Mouse (Mus musculus) heart, adult 10 weeks (tissue): ENCODE measurements around the gene Stard9. TPM values are rescaled to one million over a fixed set of nuclear protein-coding genes. Genes with fewer than 3 reads are reported as not detected.

Experiments
- polyA plus RNA-seq: library from polyadenylated mRNA; stranded (reverse); fragments of 350-450 nt; fragmentation: Illumina TruSeq; extraction: RNeasy Lipid Tissue Mini Kit (QIAGEN cat#74804); gene quantifications from one replicate; pipeline ENCODE4 v1.2.3, GENCODE M21; 2014; ENCODE audit warnings: low read depth, low replicate concordance

The Stard9 gene
- polyA plus RNA-seq = 10.2 TPM

DNA sequence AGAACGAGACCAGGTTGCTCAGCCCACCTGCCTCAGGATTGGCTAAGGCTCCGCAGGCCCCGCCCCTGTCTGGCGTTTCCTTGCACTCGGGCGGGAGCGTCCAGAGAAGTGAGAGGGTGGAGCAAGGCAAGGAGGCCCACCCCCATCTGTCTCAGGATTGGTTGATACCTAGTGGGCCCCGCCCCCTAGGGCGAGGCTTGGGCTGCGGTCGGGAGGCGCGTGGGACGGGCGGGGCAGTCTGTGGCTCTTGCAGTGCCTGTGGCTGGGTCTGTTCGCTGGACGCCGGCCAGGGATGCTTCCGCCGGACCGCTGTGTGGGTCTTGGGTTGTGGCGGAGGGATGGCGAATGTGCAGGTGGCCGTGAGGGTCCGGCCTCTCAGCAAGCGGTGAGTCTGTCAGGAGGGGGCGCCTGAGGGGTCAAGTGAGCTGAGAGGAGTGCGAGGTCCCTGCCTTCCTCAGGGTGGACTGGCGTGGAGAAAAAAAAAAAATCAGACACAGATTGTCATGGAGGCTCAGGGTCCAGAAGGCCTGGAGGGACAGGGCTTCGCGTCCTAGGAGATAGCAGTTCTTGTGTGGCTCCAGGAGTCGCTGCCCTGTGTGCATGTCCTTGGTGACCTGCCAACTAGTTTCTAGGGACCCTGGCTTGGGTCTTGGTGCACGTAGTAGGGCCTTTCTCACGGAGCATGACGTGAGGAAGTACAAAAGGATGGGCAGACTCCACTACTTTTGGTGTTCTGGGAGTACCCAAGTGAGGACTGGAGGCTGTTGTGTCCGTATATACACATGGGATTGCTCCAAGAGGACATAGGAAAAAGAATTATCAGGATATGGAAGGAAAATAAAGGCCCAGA is at the start of gene Stard9:
Gene Stard9 (plus strand): TSS at position 236 of the 850 bp plus-strand sequence.

DNA sequence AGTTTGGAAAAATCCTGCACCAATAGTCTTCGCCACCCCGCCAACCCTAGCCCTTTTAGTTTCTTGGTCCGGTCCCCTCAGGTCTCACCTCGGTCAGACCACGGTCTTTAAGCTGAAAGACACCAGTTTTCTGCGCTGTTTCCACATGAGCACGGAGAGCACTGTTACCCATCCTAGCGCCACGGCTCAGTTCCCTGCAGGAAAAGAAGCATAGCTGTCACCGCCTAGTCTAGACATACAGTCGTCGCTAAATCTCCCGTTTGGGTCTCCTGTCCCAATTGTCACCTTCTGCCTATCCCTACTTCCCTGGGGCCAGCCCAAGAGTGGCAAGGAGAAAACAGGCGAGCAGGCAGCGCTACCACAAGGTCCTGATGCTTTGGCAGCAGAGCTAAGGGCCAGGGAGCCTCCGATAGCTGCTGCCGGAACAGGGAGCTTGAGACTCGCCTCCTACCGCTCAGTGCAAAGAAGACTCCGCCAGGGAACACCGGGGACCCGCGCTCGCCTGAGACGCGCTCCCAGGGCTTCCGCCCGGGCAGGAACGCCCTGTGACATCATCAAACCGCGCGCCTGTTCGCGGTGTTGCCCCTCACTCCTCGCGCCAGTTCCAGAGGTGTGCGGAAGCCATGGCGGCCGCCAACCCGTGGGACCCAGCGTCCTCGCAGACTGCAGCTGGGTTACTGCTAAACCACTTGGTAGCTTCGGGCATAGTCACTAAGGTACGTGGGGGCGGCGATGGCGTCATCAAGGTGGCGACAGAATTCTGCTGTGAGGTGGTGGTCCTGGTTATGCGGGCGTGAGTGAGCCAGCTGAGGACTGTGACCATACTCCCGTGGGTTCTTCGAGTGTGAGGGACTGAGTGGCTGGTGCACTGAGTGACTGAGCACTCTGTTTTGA is 19.8 kb upstream of the Stard9 start, which contains the start of the genes Haus2 and Lrrc57:
Gene Haus2 (plus strand): TSS at position 554 of the 894 bp plus-strand sequence.
Gene Lrrc57 (minus strand): TSS at position 691 of the 894 bp plus-strand sequence.

Other genes with a start within 250 kb of the Stard9 start
- 18.9 TPM for gene Ganc, start 225.2 kb upstream of the Stard9 start, polyA plus RNA-seq
- gene Tmem87a, start 225.0 kb upstream of the Stard9 start, polyA plus RNA-seq = 18.2 TPM
- gene Capn3, start 173.1 kb upstream of the Stard9 start, polyA plus RNA-seq = 1.5 TPM
- 259 TPM for gene Zfp106, start 65.3 kb upstream of the Stard9 start, polyA plus RNA-seq
- gene Snap23, start 61.5 kb upstream of the Stard9 start, polyA plus RNA-seq = 51.9 TPM
- gene Haus2, start 19.7 kb upstream of the Stard9 start, polyA plus RNA-seq = 16.6 TPM
- 24.6 TPM for gene Lrrc57, start 19.6 kb upstream of the Stard9 start, polyA plus RNA-seq
- gene Cdan1, start 221.0 kb downstream of the Stard9 start, polyA plus RNA-seq = 9.7 TPM
- gene Ttbk2, start 221.5 kb downstream of the Stard9 start, polyA plus RNA-seq = 5.4 TPM